Comparison of ENCODE assay signal across 9 mouse cellular contexts in the genomic region with DNA sequence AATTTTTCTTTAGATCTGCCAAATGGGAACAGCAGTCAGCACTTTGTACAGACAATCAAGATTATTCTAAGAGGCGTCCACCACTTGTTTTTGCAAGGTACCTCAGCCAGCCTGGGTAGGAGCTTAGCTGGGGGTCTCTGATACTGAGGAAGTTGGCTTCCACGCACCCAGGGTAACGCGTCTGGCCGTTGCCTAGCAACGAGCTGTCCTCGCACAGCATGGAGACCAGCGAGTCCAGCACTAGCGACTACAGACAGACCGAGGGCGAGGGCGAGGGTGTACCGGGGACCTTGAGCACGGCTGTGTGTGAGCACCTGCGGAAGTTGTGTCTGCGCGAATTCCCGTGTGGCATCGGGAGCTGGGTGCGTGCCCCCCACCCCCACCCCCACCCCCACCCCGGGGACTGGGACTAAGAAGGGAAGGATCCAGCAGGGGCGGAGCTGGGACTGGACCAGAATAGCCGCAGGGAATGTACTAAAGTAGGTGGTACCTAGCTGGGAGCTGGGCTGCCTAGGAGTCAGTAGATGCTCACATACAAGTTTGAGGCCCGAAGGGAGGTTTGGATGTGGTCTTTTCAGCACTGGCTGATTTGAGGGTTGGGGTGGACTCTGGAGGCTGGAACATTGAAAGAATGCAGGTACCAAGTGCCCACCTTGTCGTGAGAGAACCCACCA. TPM values are rescaled to one million over a fixed set of nuclear protein-coding genes. Genes with fewer than 3 reads are reported as not detected.
DNase-seq lines count a peak whose midpoint lies in the region; ATAC-seq lines count a peak whose summit lies in the region.
"Had no signal": no experiment of that assay in that cellular context is flagged by ENCODE, and none has a peak within 500 bp of the region (broad histone marks: within the 10 kb centered on the region; RNA-seq: fewer than 3 reads in every experiment).

Gene Lrrc43 (plus strand): TSS at position 194 of the 674 bp plus-strand sequence.
Gene Il31 (minus strand): TSS at position 378 of the 674 bp plus-strand sequence.

- no peak for DNase-seq in kidney, postnatal 36 days
- peak; percentile 77 for DNase-seq in embryo, embryonic 11 days
- no peak for DNase-seq in layer of hippocampus, adult 8-10 months (ENCODE audit: low spot score in 2 of 2)
- DNase-seq in testis, postnatal 10 days (ENCODE audit: low spot score), result no peak

- no peak within 1 kb of the TSS for H3K9ac ChIP-seq in kidney, embryonic 15.5 days
- H3K9ac ChIP-seq in hindbrain, embryonic 12.5 days, result peak within 1 kb of the TSS; percentile 46; the same call in 1 of the 2 replicates
- H3K9ac ChIP-seq in midbrain, embryonic 15.5 days, result 0 out of 2 replicates have a peak within 1 kb of the TSS, but pooled peaks have one; percentile 13

- H3K4me3 ChIP-seq in kidney, embryonic 15.5 days (replicated peaks), result peak within 1 kb of the TSS; percentile 14; the same call in 1 of the 2 replicates
- peak within 1 kb of the TSS; percentile 27 for H3K4me3 ChIP-seq in hindbrain, embryonic 12.5 days
- H3K4me3 ChIP-seq in midbrain, embryonic 15.5 days, result peak within 1 kb of the TSS; percentile 29

- H3K36me3 ChIP-seq in kidney, embryonic 15.5 days, result no peaks in the 10 kb centered on the region
- no peaks in the 10 kb centered on the region for H3K36me3 ChIP-seq in hindbrain, embryonic 12.5 days
- H3K36me3 ChIP-seq in midbrain, embryonic 15.5 days (replicated peaks), result no peaks in the 10 kb centered on the region

- H3K27ac ChIP-seq in kidney, embryonic 15.5 days, result no peak within 1 kb of the TSS
- H3K27ac ChIP-seq in hindbrain, embryonic 12.5 days, result no peak within 1 kb of the TSS
- no peak within 1 kb of the TSS for H3K27ac ChIP-seq in midbrain, embryonic 15.5 days

- peak within 1 kb of the TSS; percentile 55 for H3K4me2 ChIP-seq in kidney, embryonic 15.5 days
- H3K4me2 ChIP-seq in hindbrain, embryonic 12.5 days (replicated peaks), result peak within 1 kb of the TSS; percentile 61
- H3K4me2 ChIP-seq in midbrain, embryonic 15.5 days, result peak within 1 kb of the TSS; percentile 50

- WGBS in kidney, embryonic 15.5 days, result 7% methylated on average over 25 of the region's 25 CpGs
- 7% methylated on average over 25 of the region's 25 CpGs for WGBS in hindbrain, embryonic 12.5 days
- WGBS in midbrain, embryonic 15.5 days, result 7% methylated on average over 25 of the region's 25 CpGs

- peaks cover 11% of the 10 kb centered on the region for H3K4me1 ChIP-seq in kidney, embryonic 15.5 days
- H3K4me1 ChIP-seq in hindbrain, embryonic 12.5 days, result peaks cover 8% of the 10 kb centered on the region
- peaks cover 5% of the 10 kb centered on the region; the same call in 1 of the 2 replicates for H3K4me1 ChIP-seq in midbrain, embryonic 15.5 days

- H3K27me3 ChIP-seq in kidney, embryonic 15.5 days, result peaks cover 7% of the 10 kb centered on the region; the same call in 1 of the 2 replicates
- H3K27me3 ChIP-seq in hindbrain, embryonic 12.5 days, result peaks cover 10% of the 10 kb centered on the region; the same call in 1 of the 2 replicates
- no peaks in the 10 kb centered on the region for H3K27me3 ChIP-seq in midbrain, embryonic 15.5 days (replicated peaks)

- 0 out of 2 replicates have a peak, but pooled peaks have one; percentile 40 for ATAC-seq in kidney, embryonic 15.5 days (replicated peaks; ENCODE audit: low FRiP score)
- peak; percentile 63; the same call in 1 of the 2 replicates for ATAC-seq in hindbrain, embryonic 12.5 days (ENCODE audit: low FRiP score)
- ATAC-seq in midbrain, embryonic 15.5 days (replicated peaks), result peak; percentile 72
- ATAC-seq in monocyte, adult 5-6 weeks (replicated peaks; ENCODE audit: insufficient number of reproducible peaks, low FRiP score, low TSS enrichment, poor library complexity, severe bottlenecking), result no peak

- H3K9me3 ChIP-seq in kidney, embryonic 15.5 days (replicated peaks), result no peaks in the 10 kb centered on the region
- H3K9me3 ChIP-seq in hindbrain, embryonic 12.5 days (replicated peaks), result no peaks in the 10 kb centered on the region
- no peaks in the 10 kb centered on the region for H3K9me3 ChIP-seq in midbrain, embryonic 15.5 days

RNA-seq across cellular contexts. Expression of gene Lrrc43, which starts in this region (rescaled TPM):
- polyA plus RNA-seq in kidney, embryonic 15.5 days (2015; fragmentation: Nextera tagmentation; extraction: Ambion mirVana), result not detected in 2 replicates
- 0.34 and 0.36 TPM in 2 replicates for polyA plus RNA-seq in hindbrain, embryonic 12.5 days (2016; fragmentation: Nextera tagmentation; extraction: Ambion mirVana)
- 0.89 and 1.1 TPM in 2 replicates for polyA plus RNA-seq in midbrain, embryonic 15.5 days (2015; fragmentation: Nextera tagmentation; extraction: Ambion mirVana)
- total RNA-seq in monocyte, adult 5-6 weeks (2017), result 0.95 TPM in 1 of 3 replicates, not detected in the others
- total RNA-seq in layer of hippocampus, adult 8-10 months (2022), result under 1 TPM; 0.72 to 0.93 (median 0.85) TPM
- total RNA-seq: ES-E14 had no signal

RNA-seq across cellular contexts. Expression of gene Il31, which starts in this region (rescaled TPM):
- not detected in 2 replicates for polyA plus RNA-seq in kidney, embryonic 15.5 days (2015; fragmentation: Nextera tagmentation; extraction: Ambion mirVana)
- not detected in 2 replicates for polyA plus RNA-seq in hindbrain, embryonic 12.5 days (2016; fragmentation: Nextera tagmentation; extraction: Ambion mirVana)
- polyA plus RNA-seq in midbrain, embryonic 15.5 days (2015; fragmentation: Nextera tagmentation; extraction: Ambion mirVana), result not detected in 2 replicates
- total RNA-seq in monocyte, adult 5-6 weeks (2017), result not detected in 3 replicates
- total RNA-seq in layer of hippocampus, adult 8-10 months (2022), result not detected
- total RNA-seq: ES-E14 had no signal

Comparison
In these comparisons a context has a peak if more than half of its experiments do, and no peak if none do; other contexts are left out.
1. Peak in ATAC-seq, H3K4me3 ChIP-seq and H3K4me2 ChIP-seq in kidney, embryonic 15.5 days; RNA of the genes that start here not detected or under 1 TPM.
2. Peak in ATAC-seq, H3K4me3 ChIP-seq, H3K9ac ChIP-seq and H3K4me2 ChIP-seq in hindbrain, embryonic 12.5 days; RNA of the genes that start here not detected or under 1 TPM.